Mouse (Mus musculus) lung, postnatal 0 days (tissue): ENCODE results near the gene Zfp385b.

ENCODE experiments used
- CTCF ChIP-seq: IDR thresholded peaks from 2 replicates; pipeline ENCODE4 v1.5.1; 2016; ENCODE audit warnings: antibody characterized with exemption, mild to moderate bottlenecking
- EP300 ChIP-seq: IDR thresholded peaks from 2 replicates; pipeline ENCODE4 v1.6.1; 2016; ENCODE audit warnings: antibody characterized with exemption, mild to moderate bottlenecking, control low read depth

- no peak for TF ChIP-seq EP300
- TF ChIP-seq CTCF = no peak
Measured at GRCm38 (mm10) chr2:77454341-77454937, 365.0 kb downstream of the Zfp385b start.
